Mouse (Mus musculus) heart, embryonic 12.5 days (tissue): ENCODE measurements around the gene Zfp423. TPM values are rescaled to one million over a fixed set of nuclear protein-coding genes. Genes with fewer than 3 reads are reported as not detected.
"Not testable (repeated sequence)": the region's sequence is repeated elsewhere in the genome, so short reads cannot be mapped to it uniquely, and the experiment has no call there.

Source experiments
- ATAC-seq: fragments of 200-750 bp; cut with Nextera tagmentation; 2 replicates; pipeline ENCODE4 v1.8.0; 2017; ENCODE audit warnings: moderate TSS enrichment, moderate library complexity; ENCODE audit not compliant: insufficient number of reproducible peaks, low FRiP score
- H3K27ac ChIP-seq: fragments of 300-500 bp; sonication (generic); 2 replicates; pipeline ENCODE4 v1.5.1; 2016; ENCODE audit warnings: mild to moderate bottlenecking, moderate library complexity; ENCODE audit not compliant: poor library complexity, severe bottlenecking
- H3K27me3 ChIP-seq: fragments of 300-500 bp; sonication (generic); replicated peaks from 2 replicates; pipeline ENCODE4 v1.6.1; 2016; ENCODE audit warnings: mild to moderate bottlenecking, moderate library complexity
- H3K36me3 ChIP-seq: fragments of 300-500 bp; sonication (generic); 2 replicates; pipeline ENCODE4 v1.6.1; 2016; ENCODE audit warnings: mild to moderate bottlenecking, moderate library complexity
- H3K4me1 ChIP-seq: fragments of 300-500 bp; sonication (generic); replicated peaks from 2 replicates; pipeline ENCODE4 v1.6.1; 2016; ENCODE audit warnings: mild to moderate bottlenecking
- H3K4me2 ChIP-seq: fragments of 300-500 bp; sonication (generic); 2 replicates; pipeline ENCODE4 v1.6.1; 2016; ENCODE audit warnings: mild to moderate bottlenecking, moderate library complexity
- H3K4me3 ChIP-seq: fragments of 300-500 bp; sonication (generic); 2 replicates; pipeline ENCODE4 v1.5.1; 2016; ENCODE audit warnings: mild to moderate bottlenecking
- H3K9ac ChIP-seq: fragments of 300-500 bp; sonication (generic); 2 replicates; pipeline ENCODE4 v1.6.1; 2016; ENCODE audit warnings: mild to moderate bottlenecking, moderate library complexity
- H3K9me3 ChIP-seq: fragments of 300-500 bp; sonication (generic); replicated peaks from 2 replicates; pipeline ENCODE4 v1.6.1; 2016; ENCODE audit warnings: mild to moderate bottlenecking, moderate library complexity
- WGBS: fragments of 180-500 bp; shearing (Covaris S2); methylation state at CpG from one replicate; pipeline ENCODE4 v1.1.7; 2016; 5-methylcytosine and 5-hydroxymethylcytosine counted together
- polyA plus RNA-seq: library from polyadenylated mRNA; unstranded; fragments of >200 nt; fragmentation: Nextera tagmentation; extraction: Ambion mirVana; gene quantifications from 2 replicates; pipeline ENCODE4 v1.2.1, GENCODE M21; 2016

Gene Zfp423
- polyA plus RNA-seq, 1 experiment from 2014 or later, result 6.3 TPM

DNA sequence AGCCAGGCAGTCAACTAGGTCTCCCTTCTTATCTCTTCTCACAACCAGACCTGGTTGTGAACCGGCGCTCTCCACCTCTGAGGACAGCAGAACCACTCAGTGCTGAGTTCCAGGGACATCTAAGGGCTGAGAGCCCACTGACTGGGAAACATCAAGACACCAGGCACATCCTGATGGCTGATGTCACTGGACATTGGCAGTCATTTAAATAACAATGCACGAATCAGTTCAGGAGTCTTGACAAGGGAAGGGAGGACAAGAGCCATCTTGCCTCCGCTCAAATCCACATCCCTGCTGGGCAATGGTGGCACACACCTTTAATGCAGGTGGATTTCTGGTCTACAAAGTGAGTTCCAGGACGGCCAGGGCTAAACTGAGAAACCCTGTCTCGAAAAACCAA lies 92.8 kb downstream of the Zfp423 start:
- no peak for ATAC-seq
- H3K27ac ChIP-seq, result no peak overlapping the region
- H3K4me1 ChIP-seq, result peaks cover 10% of the 10 kb centered on the region; the same call in 1 of the 2 replicates
- WGBS, result 63% methylated on average over 6 of the region's 6 CpGs
- H3K4me3 ChIP-seq, result no peak overlapping the region
- no peak overlapping the region for H3K4me2 ChIP-seq
- H3K36me3 ChIP-seq, result no peaks in the 10 kb centered on the region
- no peaks in the 10 kb centered on the region for H3K27me3 ChIP-seq
- no peaks in the 10 kb centered on the region for H3K9me3 ChIP-seq
- no peak overlapping the region for H3K9ac ChIP-seq

DNA sequence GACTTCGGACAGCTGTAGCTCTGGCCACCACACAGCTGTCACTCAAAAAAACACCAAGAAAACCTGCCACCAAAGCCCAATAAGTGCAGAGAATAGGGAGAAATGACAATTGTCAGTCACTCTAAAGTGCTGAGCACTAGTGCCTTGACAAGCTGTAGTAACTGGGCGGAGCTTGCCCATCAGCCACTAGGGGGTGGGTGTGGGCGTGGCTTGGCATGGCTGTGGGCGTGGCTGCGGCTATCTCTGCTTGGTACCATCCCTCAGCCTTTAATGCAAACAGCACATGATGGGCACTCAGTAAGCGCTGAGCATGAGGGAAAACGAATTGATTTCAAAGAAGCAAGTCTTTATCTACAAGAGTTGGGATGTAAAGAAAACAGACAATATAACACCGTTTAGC lies 95.2 kb downstream of the Zfp423 start:
- Histone ChIP-seq H3K27me3 (no peaks in the 10 kb centered on the region), H3K27ac (no peak overlapping the region), H3K4me3 (no peak overlapping the region), H3K36me3 (no peaks in the 10 kb centered on the region), H3K4me2 (no peak overlapping the region), H3K9ac (no peak overlapping the region), H3K4me1 (peaks cover 10% of the 10 kb centered on the region; the same call in 1 of the 2 replicates), H3K9me3 (no peaks in the 10 kb centered on the region)
- no peak for ATAC-seq
- 58% methylated on average over 8 of the region's 8 CpGs for WGBS

DNA sequence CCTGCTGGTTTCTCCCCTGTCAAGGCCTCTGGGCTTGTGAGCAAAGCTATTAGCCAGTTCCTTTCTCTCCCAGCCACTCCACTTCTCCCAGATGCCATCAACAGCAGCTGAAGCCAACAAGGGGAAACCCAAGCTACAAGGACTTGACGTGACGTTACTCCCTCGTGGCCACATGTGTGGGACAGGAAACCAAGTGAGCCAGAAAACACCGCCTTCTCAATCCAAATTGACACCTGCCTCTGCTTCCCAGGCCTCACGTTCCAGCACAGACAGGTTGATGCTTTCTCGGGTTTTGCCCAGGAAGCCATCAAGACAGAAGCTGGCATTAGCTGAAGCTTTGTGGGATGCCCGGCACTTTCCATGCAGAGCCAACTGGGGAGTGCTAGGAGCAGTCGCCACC lies 96.3 kb downstream of the Zfp423 start:
- ATAC-seq, result no peak
- 80% methylated on average over 8 of the region's 8 CpGs for WGBS
- Histone ChIP-seq H3K9ac (no peak overlapping the region), H3K36me3 (no peaks in the 10 kb centered on the region), H3K4me2 (no peak overlapping the region), H3K4me3 (no peak overlapping the region), H3K4me1 (peaks cover 10% of the 10 kb centered on the region; the same call in 1 of the 2 replicates), H3K27ac (no peak overlapping the region), H3K9me3 (no peaks in the 10 kb centered on the region), H3K27me3 (no peaks in the 10 kb centered on the region)

DNA sequence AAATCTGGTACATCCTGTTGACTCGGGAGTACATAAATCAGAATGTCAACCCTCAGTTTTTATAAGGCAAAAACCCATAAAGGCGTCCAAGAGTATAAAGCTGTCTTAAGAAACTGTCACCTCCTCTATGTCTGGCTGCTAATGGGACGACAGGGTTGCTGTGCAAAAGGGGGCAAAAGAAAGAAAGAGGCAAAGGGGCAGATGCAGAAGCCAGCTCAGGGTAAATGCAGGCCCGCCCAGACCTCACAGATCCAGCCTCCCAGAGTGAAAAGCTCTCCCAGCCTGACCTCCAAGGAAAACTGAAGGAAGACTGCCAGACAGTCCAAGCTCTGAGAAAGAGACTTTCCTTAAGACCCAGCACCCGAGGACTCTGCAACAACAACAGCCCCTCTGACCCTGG lies 97.7 kb downstream of the Zfp423 start:
- Histone ChIP-seq H3K36me3 (no peaks in the 10 kb centered on the region), H3K9ac (no peak overlapping the region), H3K9me3 (no peaks in the 10 kb centered on the region), H3K4me2 (no peak overlapping the region), H3K4me1 (peaks cover 10% of the 10 kb centered on the region; the same call in 1 of the 2 replicates), H3K27ac (no peak overlapping the region), H3K4me3 (no peak overlapping the region), H3K27me3 (no peaks in the 10 kb centered on the region)
- 61% methylated on average over 5 of the region's 5 CpGs for WGBS
- no peak for ATAC-seq

DNA sequence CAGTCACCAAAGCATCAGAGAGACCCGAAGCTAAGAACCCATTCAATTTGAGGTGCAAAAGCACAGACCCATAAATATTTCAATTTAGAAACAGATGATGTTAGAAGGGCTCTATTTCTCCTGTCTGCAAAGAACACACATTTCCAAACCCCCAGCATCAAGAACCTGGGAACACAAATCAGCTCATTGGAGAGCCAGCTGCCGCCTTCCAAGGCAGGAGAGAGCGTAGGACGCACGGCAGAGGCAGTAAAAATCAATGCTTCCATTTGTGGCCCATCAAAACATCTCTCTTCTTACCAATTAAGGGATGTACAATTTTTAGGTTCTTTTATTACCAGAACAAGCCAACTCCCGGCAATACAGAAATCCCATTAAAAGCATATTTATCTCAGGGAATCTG lies 98.5 kb downstream of the Zfp423 start:
- H3K9ac ChIP-seq, result no peak overlapping the region
- WGBS, result 80% methylated on average over 6 of the region's 6 CpGs
- no peak for ATAC-seq
- 0 out of 2 replicates have a peak, but pooled peaks cover 5% of the 10 kb centered on the region for H3K4me1 ChIP-seq
- no peaks in the 10 kb centered on the region for H3K9me3 ChIP-seq
- H3K36me3 ChIP-seq, result no peaks in the 10 kb centered on the region
- no peak overlapping the region for H3K4me3 ChIP-seq
- no peaks in the 10 kb centered on the region for H3K27me3 ChIP-seq
- no peak overlapping the region for H3K27ac ChIP-seq
- no peak overlapping the region for H3K4me2 ChIP-seq

DNA sequence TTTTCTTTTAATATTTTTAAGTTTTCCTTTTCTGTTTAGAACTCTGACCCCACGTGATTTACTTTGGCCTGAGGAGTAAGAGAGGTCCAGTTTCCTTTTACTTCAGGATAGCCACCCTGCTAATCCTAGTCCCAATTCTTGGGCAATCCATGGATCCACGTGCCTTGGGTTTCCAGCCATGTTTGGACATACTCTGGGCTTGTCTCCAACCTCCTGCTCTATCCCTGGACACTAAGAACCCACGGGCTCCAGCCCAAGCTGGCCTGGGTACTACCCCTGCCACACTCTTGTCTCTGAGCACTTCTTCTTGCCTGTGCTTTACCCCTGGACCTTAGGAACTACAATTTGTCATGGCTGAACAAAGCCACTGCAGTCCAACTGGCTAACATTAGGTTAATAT lies 107.5 kb downstream of the Zfp423 start:
- Histone ChIP-seq H3K9me3 (no peaks in the 10 kb centered on the region), H3K4me1 (peaks cover 24% of the 10 kb centered on the region), H3K27ac (no peak overlapping the region), H3K4me3 (no peak overlapping the region), H3K4me2 (no peak overlapping the region), H3K27me3 (no peaks in the 10 kb centered on the region), H3K36me3 (no peaks in the 10 kb centered on the region), H3K9ac (no peak overlapping the region)
- WGBS, result 77% methylated on average over 3 of the region's 3 CpGs
- ATAC-seq, result no peak

DNA sequence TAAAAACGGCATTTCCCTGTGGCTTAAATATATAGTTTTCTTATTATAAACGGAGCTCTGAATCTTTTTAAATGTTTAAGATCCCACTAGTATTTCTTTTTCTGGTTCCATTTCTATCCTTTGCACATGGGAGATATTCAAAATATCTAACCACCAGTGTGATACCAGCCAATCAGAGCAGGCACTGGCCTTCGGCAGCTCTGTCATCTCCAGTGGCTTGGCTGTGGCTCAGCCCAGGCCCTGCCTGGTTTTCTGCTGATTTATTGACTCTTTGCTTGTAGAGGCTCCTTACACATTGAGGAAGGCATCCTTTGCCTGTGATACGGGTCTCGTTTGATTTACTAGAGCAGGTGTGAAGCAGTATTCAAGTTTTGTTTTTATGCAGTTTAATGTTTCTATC lies 108.0 kb downstream of the Zfp423 start:
- no peak overlapping the region for H3K4me2 ChIP-seq
- no peaks in the 10 kb centered on the region for H3K36me3 ChIP-seq
- no peaks in the 10 kb centered on the region for H3K27me3 ChIP-seq
- H3K9ac ChIP-seq, result no peak overlapping the region
- H3K4me3 ChIP-seq, result no peak overlapping the region
- no peaks in the 10 kb centered on the region for H3K9me3 ChIP-seq
- H3K27ac ChIP-seq, result no peak overlapping the region
- no peak for ATAC-seq
- H3K4me1 ChIP-seq, result peaks cover 28% of the 10 kb centered on the region
- 71% methylated on average over 5 of the region's 5 CpGs for WGBS

DNA sequence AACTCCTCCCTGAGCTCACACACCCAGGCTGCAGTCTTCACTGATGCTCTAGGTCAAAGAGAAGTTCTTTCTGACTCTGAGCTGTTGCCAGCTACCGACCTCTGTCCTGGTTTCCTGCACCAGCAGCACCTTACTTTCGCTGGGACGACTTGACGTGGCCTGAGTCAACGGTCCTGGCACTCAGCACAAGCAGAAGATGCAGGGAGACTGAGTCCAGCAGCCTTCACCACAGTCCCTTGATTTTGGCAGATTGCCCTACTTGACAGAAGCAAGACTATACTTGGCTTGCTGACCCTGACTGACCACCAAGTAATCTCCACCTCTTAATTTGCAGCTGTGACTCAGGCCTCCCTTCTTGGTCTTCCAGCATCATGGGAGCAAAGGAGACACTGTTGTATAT lies 110.6 kb downstream of the Zfp423 start:
- H3K9ac ChIP-seq, result no peak overlapping the region
- H3K9me3 ChIP-seq, result no peaks in the 10 kb centered on the region
- H3K4me1 ChIP-seq, result peaks cover 28% of the 10 kb centered on the region
- ATAC-seq, result no peak
- H3K27me3 ChIP-seq, result no peaks in the 10 kb centered on the region
- H3K4me3 ChIP-seq, result no peak overlapping the region
- no peaks in the 10 kb centered on the region for H3K36me3 ChIP-seq
- 64% methylated on average over 5 of the region's 5 CpGs for WGBS
- no peak overlapping the region for H3K4me2 ChIP-seq
- H3K27ac ChIP-seq, result peak overlapping the region; percentile 60

DNA sequence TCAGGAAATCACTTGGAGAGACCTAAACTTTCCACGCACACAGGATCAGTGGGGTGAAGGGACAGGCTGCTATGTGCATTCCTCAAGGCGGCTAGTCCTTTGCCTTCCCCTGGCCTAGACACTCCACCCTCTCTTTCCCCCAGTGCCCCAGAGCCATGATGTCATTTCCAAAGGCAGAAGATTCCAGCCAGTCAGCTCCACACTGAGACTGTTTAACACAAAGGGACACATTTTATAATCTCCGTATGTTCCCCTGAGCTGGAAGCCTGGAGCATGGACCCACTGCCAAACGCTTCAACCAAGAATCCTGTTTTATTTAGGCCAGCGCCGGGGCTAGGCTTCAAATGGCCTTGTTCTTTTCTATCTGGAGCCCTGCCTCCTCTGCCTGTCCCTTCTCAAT lies 111.6 kb downstream of the Zfp423 start:
- H3K27ac ChIP-seq, result peak overlapping the region; percentile 60
- no peak overlapping the region for H3K4me2 ChIP-seq
- H3K4me3 ChIP-seq, result no peak overlapping the region
- H3K9me3 ChIP-seq, result no peaks in the 10 kb centered on the region
- peak; percentile 62; the same call in 1 of the 2 replicates for ATAC-seq
- peaks cover 28% of the 10 kb centered on the region for H3K4me1 ChIP-seq
- H3K27me3 ChIP-seq, result no peaks in the 10 kb centered on the region
- no peaks in the 10 kb centered on the region for H3K36me3 ChIP-seq
- 42% methylated on average over 6 of the region's 6 CpGs for WGBS
- 0 out of 2 replicates have a peak overlapping the region, but pooled peaks have one; percentile 9 for H3K9ac ChIP-seq

DNA sequence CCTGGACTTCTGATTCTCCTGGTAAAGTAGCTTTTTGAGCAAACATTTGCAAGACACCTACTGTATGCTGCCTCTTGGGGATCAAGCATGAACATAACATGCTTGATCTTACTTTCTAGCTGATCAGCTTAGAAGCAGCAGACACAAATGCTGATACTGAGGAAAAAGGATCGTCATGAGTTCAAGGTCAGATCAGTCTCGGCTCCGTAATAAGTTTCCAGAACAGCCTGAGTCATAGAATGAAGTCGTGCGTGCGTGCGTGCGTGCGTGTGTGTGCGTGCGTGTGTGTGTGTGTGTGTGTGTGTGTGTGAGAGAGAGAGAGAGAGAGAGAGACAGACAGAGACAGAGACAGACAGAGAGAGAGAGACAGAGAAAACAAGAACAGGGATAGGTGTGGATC lies 117.3 kb downstream of the Zfp423 start:
- H3K36me3 ChIP-seq, H3K9ac ChIP-seq, H3K4me3 ChIP-seq, H3K27ac ChIP-seq, H3K27me3 ChIP-seq, H3K4me2 ChIP-seq, H3K9me3 ChIP-seq, ATAC-seq: not testable (repeated sequence)
- 88% methylated on average over 11 of the region's 11 CpGs for WGBS
- H3K4me1 ChIP-seq, result peaks cover 20% of the 10 kb centered on the region

DNA sequence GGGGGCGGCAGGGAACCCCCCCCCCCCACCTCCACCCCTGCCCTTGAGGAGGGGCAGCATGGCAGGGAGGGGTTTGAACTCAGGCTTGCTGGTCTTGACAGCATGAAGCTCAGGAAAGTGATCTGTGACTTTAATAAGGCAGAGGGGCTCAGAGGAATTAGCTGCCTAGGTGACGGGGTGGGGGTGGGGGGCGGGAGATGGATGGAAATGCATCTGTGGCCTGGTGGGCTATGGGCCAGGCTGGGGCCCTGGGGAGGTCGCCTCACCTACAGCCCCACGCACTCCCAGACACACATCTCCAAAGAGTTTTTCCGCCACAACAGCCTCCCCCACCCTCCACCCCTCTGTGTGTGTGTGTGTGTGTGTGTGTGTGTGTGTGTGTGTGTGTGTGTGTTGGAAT lies 122.1 kb downstream of the Zfp423 start:
- Histone ChIP-seq H3K27me3 (no peaks in the 10 kb centered on the region), H3K9ac (no peak overlapping the region), H3K36me3 (no peaks in the 10 kb centered on the region), H3K4me2 (peak overlapping the region; percentile 60), H3K4me3 (no peak overlapping the region), H3K27ac (peak overlapping the region; percentile 61), H3K9me3 (no peaks in the 10 kb centered on the region), H3K4me1 (peaks cover 58% of the 10 kb centered on the region)
- no peak for ATAC-seq
- WGBS, result 34% methylated on average over 6 of the region's 6 CpGs

DNA sequence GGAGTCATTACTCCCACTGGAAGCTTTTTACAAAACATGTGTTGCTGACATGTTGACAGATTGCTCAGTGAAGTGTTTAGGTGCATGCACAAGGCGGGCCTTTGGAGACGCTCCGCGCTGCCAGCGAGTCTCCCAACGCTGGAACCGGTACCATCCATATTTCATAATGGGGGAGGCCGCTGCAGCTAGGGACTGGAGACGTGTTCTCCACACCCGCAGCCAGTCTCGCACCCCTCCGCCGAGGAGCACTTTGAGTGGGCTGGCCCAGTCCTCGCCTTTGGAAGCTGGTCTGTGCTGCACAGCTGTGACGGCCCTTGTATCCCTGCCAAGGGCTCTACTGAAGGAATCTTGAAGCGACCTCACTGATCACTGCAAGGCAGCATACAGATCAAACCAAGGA lies 122.5 kb downstream of the Zfp423 start:
- Histone ChIP-seq H3K9ac (no peak overlapping the region), H3K27ac (peak overlapping the region; percentile 61), H3K27me3 (no peaks in the 10 kb centered on the region), H3K4me3 (peak overlapping the region; percentile 14; the same call in 1 of the 2 replicates), H3K36me3 (no peaks in the 10 kb centered on the region), H3K4me1 (peaks cover 61% of the 10 kb centered on the region), H3K9me3 (no peaks in the 10 kb centered on the region), H3K4me2 (peak overlapping the region; percentile 60)
- WGBS, result 20% methylated on average over 16 of the region's 16 CpGs
- peak; percentile 41; the same call in 1 of the 2 replicates for ATAC-seq
